Mouse (Mus musculus) lung, postnatal 14 days (tissue): ENCODE results near the gene Chrna1.
A peak's percentile ranks its signal among the peaks of the same experiment; 100 is the strongest.

Experiments used
- DNase-seq: peaks from one replicate; pipeline ENCODE4 v3.0.0; 2021

Gene Chrna1

GRCm38 (mm10) chr2:73554389-73554788 lies 25.7 kb downstream of the Chrna1 start:
- DNase-seq, result no peak

GRCm38 (mm10) chr2:73552926-73553325 lies 27.2 kb downstream of the Chrna1 start:
- DNase-seq, result no peak

DNA sequence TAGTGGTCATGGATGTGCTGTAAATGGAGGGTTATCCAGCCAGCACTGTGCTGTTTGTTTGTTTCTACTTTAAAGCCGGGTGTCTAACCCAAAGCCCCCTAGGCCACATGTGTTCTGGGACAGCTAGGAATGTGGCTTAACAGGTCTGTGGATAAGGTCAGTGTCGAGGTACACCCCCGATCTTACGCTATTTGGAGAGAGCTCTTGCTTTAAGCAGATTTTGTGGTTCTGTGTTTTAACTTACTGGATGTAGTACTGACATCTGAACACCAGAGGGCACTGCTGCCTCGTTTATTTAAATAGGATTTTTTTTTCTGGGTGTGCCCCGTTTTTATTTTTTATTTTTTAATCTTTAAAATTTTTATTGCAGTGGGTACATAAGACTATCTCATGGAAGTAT lies 29.4 kb downstream of the Chrna1 start:
- DNase-seq, result peak; percentile 68

DNA sequence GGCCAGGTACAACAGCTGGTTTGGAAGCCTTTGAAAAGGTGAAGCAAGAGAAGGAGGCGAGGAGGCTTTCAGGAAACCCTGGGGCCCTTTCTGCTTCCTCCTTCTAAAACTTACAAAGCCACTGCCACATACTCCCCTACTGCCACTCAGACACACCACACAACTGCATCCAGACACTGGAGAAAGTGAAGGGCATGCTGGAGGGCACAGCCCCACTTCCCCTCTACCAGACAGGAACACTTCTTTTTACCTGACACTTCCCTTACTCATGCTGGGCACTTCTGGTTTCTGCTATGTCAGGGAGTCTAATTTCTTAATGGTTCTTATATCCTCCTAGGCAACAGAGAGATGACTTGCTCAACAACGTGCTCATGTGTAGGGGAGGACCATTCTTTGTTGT lies 31.6 kb downstream of the Chrna1 start:
- no peak for DNase-seq

DNA sequence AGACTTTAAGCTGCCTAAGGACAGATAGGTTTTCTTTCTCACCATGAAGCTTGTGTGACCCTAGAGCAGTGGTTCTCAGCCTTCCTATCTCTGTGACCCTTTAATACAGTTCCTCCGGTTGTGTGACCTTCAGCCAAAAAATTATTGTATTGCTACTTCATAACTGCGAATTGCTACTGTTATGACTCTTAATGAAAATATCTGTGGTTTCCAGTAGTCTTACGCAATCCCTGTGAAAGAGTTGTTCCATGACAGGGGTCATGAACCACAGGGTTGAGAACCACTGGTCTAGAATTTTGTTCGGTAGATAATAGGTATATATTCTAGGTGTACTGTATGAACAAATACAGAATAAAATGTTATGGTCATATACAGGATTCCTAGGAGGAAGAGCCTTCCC lies 32.9 kb downstream of the Chrna1 start:
- DNase-seq, result no peak

GRCm38 (mm10) chr2:73545556-73545955 lies 34.6 kb downstream of the Chrna1 start:
- no peak for DNase-seq

DNA sequence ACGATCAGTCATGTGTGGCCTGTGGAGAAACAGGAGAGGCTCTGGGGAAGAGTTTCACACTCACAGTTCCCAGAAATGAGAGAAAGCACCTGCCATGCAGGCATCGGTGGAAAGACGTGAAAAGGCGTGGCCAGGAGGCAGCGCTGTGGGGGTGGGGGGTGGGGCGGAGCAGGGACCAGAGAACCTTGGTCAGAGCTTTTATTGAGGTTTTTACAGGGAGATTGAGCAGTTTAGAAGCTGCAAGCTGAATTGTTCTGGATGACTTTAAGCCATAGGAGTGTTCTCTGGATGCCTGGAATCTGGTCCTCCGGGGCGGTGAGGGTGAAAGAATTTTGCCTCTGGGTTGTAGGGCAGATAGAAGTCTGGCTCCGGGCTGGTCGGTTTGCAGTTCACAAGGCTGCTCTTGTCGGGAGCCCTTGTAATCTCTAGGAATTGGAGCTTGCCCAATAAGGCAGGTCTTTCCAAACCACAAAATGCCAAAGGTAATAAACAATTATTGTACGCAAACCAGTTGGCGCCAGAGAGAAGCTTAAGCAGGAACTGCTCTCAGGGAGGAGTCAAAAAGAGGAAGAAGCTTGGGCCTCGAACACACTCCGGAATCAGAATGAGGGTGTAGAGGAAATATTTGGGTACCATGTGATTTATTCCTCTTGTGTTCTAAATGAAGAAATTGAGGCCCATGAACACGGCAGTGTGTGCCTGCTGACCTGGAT lies 39.5 kb downstream of the Chrna1 start:
- DNase-seq, result no peak

GRCm38 (mm10) chr2:73539697-73540096 lies 40.4 kb downstream of the Chrna1 start:
- DNase-seq, result no peak

GRCm38 (mm10) chr2:73539141-73539540 lies 41.0 kb downstream of the Chrna1 start:
- no peak for DNase-seq

DNA sequence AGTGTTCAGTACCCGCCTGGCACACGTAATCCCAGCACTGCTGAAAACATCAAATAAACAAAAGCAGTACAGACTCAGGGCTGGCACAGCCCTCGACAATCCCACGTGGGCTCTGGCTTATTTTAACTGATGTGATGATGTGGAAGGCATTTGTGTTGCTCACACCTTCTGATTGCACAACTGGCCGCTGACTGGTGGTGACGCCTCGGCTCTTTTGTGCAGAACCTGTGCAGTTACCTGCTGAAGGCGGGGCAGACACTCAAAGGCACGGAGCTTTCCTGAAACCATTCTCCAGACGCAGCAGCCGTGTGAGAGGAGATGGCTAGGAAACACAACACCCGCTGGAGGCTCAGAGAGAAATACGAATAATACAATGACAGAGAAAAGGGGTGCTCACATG lies 41.5 kb downstream of the Chrna1 start:
- DNase-seq, result no peak

GRCm38 (mm10) chr2:73536091-73536783 lies 43.9 kb downstream of the Chrna1 start:
- no peak for DNase-seq

- no peak for DNase-seq
Observed at GRCm38 (mm10) chr2:73534720-73535119, 45.4 kb downstream of the Chrna1 start.

DNA sequence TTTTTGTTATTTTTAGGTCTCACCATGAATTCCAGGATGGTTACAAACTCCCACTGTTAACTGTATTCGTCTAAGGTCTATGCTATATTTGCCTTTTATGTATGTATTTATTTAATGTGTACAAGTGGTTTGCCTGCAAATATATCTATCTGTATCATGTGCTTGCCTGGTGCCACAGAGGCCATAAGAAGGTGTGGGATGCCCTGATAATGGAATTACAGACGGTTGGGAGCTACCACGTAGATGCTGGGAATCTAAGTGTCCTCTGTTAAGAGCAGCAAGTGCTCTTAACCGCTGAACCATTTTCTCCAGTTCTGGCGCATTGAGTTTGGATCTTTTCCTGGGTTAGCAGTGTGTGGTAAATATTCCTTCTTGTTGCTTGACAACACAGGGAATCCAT lies 49.7 kb downstream of the Chrna1 start:
- DNase-seq, result no peak

GRCm38 (mm10) chr2:73529356-73530330 lies 50.5 kb downstream of the Chrna1 start, which contains the start of gene Wipf1:
Wipf1 (minus strand) TSS chr2:73529734.
- DNase-seq, result peak; percentile 87

DNA sequence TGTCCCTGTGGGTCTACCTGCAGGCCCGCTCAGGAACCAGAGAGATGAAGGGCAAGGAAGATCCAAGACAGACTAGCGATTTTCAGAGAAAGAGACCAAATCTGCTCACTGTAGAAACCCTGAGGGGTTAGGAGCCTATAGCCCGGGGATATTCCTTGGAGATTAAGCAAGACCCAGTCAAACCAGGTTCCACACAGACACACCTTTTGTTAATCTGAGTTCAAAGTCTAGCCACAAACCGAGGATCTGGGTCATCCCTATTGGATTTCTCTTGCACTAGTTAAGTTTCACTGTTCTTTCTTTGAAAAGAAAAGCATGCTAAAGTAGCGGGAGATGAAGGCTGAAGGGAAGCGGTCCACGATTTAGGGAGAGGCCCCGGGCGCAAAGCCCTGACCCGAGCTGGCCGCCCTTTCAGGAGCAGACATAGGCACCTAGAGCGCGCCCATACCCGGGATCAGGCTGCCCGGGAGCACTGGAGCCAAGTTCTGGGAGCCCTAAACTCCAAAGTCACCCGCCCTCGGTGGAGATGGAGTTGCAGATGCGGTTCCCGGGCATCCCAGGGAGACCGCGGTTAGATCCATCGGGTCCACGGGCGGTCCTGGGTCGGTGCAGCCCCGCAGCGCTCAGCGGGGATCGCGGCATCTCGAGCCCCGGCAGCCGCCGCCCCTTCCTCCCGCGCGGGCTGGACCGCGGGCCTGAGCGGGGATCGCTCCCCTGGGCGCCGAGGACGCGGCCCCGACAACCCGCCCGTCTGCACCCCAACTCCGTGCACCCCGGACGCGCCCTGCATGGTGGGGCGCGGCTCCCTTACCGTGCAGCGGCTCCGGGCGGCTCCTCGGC lies 51.4 kb downstream of the Chrna1 start:
- peak; percentile 44 for DNase-seq

- no peak for DNase-seq
Observed at GRCm38 (mm10) chr2:73527956-73528355, 52.2 kb downstream of the Chrna1 start.

DNA sequence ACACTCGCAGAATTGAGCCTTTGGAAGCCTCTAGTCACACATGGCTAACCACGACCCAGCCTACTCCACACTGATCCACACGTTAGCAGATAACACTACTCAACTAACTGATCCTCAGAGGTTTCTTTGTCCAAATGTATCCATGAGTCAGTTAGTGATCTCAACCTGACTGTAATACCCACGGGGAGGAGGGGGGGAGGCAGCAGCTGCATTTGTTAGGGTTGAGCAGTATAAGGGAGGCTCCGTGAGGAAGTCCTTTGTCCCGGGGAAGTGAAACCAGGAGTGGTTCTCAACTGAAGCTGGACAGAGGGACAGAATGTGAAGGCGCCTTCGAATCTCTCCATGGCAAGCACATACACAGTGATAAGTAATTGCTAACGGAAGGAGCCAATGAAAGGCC lies 53.4 kb downstream of the Chrna1 start:
- no peak for DNase-seq

GRCm38 (mm10) chr2:73522891-73523290 lies 57.2 kb downstream of the Chrna1 start:
- DNase-seq, result no peak

DNA sequence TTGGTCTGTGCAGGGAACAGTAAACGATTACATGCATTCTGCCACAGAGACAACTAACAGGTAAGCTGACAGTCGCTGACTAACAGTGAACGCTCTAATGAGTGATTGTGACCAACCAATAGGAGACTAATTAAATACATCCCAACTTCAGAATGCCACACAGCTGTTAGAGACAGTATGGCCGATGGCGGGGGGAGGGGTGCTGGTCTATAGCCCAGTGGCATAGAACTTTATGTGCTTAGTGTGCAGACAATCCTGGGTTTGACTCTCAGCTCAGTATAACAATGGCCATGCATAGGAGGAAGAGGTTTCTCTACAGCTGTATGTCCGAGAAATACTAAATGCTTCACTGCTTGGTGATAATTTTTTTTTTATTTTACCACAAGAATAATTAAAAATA lies 57.8 kb downstream of the Chrna1 start:
- DNase-seq, result no peak

DNA sequence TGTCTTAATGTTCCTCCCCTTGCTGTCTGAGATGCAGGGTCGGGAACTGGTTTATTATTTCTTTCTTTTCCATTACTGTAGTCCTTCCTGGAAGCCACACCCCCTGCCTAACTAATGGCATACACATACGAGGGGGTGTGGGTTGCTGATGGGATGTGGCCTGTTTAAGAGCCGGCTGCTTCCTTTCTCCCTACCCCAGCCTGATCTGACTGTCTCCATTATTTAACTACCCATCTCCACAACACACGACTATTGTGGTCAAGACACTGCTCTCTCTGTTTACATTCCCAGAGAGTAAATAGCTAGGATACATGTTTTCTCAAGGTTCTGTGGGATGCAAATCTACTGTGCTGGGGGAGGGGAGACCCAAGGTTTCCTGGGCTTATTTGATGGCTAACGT lies 58.4 kb downstream of the Chrna1 start:
- no peak for DNase-seq

DNA sequence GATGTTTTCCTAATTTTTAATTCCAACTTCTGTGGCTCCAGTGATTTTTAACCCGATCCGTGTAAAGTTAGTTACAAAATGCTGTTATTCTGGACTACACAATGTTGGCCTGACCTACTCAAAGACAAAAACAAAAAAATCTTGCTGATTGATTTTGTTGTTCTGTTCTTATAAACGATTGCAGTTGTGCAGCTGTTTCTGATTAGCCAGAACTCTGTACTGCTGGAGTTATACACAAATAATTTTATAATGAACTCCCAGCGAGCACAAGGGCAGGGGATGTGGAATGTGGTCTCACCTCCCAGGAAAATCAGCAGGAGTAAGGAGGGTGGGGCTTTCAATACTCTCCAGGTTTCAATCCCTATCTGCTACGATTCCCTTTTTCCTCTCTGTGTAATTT lies 61.2 kb downstream of the Chrna1 start:
- DNase-seq, result no peak

GRCm38 (mm10) chr2:73518311-73518710 lies 61.8 kb downstream of the Chrna1 start:
- DNase-seq, result no peak
